Mouse (Mus musculus) kidney, adult 8-10 months (tissue): ENCODE data around the gene Tor4a.

ENCODE experiments used
- DNase-seq, 2 experiments: peaks; one replicate each; pipeline ENCODE4 v3.0.0; 2022

The Tor4a gene

DNA sequence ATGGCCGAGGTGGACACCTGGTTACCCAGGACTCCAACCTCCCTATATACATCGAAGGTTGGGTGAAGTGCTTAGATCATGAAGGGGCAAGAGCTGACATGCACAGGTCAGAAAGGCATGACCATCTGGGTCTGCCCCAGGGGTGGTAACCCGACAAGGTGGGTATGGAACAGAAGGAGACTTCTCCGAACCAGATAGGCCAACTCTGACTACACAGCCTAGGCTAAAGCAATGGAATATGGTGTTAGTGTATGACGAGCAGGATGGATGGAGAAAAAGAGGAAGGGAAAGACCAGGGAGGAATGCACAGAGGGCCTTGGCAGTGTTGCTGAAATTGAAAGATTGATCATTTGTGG, 10.1 kb downstream of the Tor4a start:
- no peak for DNase-seq

DNA sequence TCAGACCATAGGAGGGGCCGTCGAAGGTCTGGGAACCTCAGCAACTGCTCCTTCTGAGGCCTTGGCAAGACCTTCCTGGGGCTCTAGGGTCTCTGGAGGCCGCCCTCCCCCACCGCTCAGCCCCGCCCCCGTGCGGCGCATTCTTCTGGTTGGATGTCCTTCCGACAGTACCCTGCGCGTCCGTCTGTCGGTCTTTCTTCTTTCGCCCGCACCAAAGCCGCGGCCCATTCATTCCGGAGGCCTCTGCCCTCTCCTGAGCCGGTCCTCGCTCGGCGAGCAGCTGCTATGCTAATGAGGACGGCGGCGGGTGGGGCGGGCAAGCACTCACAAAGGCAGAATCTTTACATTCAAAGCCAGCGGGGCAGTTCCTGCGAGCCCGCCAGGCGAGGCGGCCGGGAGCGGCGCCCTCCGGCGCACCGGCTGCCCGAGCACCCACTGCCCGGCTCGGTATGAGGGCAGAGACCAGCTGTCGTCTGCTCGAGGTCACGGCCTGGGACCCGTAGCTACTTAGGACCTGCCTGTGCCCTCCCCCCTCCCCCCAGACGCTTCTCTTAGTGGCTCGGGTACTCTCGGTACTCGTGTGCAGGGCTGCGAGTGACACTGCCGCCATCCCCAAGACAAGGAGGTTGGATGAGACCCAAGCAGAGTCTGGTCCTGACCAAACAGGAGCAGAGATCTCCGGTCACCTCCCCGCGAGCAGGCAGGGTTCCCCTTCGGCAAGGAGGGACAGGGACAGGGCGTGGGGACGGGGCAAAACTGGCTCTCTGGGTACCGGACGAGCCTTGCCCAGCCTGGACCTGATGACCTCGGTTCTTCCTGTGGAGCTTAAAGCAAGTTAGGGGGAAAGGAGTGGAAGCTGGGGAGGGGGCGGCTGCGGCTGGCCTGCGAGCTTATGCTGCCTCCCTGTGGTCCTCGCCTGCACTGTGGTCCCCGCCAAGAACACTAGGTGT, 10.8 kb downstream of the Tor4a start:
- no peak for DNase-seq

DNA sequence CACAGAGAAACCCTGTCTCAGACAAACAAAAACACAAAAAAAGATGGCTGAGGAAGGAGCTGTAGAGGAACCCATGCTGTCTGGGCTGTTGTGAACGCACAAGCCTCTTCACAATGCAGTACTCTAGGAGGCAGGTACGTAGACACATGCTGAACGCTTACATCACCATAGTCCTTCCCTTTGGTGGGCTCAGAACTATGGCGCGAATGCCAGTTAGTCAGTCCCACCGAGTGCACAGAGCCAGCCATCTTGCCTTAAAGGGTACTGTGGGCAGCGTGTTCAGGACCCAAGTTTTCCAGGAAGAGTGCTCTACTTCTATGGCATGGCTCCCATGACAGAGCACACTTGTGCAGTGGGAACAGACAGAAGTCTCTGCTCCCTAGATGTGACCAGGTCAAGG, 12.2 kb downstream of the Tor4a start:
- no peak for DNase-seq

DNA sequence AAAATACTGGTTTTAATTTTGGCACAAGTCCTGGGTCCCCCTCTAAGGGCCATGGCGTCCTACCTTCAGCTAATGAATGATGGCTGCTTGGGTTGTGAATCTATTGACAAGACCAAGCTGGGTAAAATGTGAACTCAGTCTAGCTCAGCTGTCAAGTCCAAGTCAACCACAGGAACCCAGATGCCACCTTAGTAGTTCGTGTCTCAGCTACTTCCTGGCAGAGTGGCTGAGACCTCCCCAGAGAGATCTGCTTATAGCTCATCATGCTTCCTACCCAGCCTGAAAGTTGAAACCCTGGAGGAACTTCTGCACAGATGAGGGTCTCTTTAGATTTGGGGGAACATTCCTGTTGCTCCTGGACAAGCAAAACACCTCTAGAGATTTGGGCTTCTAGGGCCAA, 13.3 kb downstream of the Tor4a start:
- no peak for DNase-seq

DNA sequence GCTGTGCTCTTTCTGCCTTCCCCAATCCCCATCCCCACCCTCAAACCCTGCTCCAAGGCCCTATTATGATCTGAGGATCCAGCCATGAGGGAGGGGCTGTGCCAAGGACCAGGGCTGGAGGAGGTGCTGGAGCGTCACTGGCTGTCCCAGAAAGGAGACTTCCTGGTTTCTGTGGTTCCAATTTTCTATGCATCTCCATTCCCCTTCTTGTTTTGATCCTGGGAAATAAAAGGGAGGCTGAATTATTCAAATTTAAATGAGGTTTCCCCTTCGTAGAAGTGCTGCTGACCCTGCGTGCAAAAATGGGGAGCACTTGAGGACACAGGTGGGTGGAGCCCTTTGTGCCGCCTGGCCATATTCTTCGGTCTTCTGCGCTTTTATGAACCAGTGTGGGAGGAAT, 14.0 kb downstream of the Tor4a start:
- no peak for DNase-seq

DNA sequence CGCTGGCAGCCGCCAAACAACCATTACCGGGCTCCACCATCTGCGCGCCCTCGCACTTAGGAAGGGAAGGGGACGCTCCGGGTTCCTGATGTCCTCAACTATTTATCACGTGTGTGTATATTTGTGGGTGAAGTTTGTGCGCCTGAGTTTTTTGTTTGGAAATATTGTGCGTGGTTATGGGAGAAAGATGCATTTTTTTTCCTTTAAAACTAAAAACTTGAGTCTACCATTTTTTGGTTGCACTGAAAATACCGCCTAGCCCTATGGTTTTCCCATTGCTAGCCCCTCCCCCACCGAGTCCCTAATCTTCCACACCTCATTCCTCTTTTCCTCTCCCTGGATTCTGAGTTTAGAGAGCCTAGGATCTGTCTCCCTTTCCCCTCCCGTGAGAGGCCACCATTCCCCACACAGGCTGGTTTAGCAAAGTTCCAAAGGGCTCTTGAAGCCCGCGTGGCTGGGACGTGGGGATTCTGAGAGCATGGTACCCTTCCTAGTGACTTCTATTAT, 14.7 kb downstream of the Tor4a start:
- no peak for DNase-seq

DNA sequence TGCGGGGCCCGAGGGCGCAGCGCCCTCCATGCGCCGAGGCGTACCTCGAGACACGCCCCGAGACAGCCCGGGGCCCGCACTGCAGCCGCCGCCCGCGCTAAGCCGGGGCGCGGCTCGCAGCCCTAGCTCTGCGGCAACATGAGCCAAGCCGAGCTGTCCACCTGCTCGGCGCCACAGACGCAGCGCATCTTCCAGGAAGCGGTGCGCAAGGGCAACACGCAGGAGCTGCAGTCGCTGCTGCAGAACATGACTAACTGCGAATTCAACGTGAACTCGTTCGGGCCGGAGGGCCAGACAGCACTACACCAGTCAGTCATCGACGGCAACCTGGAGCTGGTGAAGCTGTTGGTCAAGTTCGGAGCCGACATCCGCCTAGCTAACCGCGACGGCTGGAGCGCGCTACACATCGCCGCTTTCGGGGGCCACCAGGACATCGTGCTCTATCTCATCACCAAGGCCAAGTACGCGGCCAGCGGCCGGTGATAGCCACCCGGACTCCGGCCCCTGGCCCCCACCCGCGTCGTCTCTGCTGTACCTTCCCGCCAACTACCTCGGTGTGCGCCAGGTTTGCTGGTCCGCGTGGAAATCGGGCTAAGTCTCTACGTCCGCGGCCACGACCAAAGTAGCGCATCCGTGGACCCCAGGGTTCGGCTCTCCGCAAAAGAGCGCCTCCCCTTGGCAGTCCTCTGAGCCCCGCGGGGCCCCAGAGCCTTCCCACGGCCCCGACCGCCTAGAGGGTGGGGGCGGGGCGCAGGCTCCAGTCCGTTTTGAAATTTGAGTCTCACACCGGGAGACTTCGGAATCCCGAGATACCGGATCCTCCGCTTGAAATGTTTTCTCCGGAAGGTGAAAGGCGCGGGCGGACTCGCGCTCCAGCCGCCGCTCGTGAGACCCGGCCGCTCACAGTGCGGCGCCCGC, 15.5 kb downstream of the Tor4a start:
- no peak for DNase-seq

DNA sequence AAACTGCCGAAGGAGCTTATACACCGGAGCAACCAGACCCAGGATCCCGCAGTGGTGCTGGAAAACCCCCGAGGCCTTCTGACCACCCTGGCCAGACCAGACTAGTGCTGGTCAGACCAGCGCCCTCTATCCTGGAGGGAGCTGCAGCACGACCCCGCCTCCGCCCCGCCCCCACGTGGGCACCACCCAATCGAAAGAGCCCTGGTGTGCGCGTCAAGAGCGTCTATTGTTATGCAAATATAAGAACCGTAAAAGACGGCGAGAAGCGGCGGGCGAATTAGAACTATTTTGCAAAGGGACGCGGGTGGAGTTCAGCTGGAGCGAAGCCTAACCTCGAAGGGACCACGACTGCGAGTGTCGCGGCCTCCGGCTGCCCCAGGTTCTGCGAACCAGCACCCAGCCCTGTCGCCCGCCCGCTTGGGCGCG, 16.2 kb downstream of the Tor4a start, which contains the start of gene Nrarp:
TSS of gene Nrarp (plus strand) at position 281 of the 426 bp plus-strand sequence.
- DNase-seq = peak; percentile 92

DNA sequence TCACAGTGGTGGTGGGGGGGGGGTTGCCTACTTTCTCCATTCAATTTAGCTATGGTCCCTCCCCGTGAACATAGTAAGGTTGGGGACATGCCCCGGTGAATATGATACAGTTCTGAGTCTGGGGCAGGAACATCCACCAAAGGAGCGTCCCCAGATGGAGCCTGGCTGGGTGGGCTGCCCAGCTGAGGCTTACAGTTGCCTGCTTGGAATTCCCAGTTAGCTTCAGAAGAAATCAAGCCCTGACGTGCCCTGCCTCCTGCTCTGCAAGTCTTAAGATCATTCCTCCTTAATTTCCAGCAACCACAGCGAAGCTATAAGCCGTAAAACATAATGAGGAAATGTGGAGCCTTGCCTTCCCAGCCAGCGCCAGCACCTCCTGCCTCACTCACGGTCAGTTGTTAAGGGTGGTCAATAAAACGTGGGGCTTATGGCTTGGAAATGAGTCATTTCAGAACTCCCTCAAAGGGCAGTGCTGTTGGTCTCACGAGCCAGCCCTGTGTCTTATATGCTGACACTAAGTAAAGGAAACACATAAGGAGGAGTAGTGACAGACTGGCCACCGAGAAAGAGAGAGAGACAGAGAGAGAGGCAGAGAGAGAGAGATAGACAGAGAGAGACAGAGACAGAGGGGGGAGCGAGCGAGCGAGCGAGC, 17.0 kb downstream of the Tor4a start:
- DNase-seq = no peak

DNA sequence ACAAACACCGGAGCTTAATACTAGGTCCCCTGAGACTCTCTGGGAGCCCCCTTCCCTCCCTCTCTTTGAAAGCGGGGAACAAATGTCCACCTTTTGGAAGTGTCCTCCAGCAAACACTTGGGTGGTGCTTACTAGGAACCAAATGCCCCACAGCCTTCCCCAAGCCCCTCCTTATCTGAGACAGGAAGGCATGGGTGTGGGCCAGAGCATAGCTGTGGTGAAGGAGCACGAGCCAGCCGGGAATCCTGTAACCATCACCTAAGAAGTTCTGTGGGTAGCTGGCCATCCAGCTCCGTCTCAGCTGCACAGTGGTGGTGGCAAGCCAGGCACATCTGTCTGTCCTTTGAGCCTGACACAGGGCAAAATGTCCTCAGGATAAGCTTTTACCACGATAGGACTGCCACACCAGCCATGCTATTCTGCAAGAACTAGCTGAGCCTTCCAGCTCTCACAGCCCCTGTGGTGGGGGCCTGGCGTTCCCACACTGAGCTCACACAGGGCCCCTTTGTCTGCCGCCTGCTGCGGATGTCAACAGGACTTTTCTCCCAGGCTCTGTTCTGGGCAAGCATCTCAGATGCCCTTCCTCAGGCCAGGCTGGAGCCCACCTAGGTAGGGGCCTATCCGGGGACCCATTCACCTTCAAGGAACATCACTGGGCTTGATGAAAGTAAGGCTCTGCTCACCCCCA, 18.3 kb downstream of the Tor4a start:
- no peak for DNase-seq

DNA sequence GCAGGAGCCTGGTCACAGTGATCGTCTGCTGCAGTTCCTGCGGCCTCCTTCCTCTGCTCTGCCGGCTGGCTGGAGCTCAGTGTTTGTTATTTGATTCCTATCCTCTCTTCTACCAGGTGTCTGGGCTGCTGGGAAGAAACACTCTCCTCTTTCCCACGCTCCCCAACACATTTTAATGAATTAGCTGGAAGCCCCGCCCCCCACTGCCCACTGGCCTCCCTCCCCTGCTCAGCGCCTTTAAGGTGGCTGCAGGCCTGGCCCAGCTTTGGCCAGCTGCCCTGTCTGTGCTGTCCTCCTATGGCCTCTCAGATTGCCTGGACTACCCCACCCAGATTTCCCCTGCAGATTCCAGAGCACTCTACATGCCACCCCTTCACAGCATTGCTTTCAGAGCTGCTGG, 19.0 kb downstream of the Tor4a start:
- peak; percentile 61 to 63 for DNase-seq

DNA sequence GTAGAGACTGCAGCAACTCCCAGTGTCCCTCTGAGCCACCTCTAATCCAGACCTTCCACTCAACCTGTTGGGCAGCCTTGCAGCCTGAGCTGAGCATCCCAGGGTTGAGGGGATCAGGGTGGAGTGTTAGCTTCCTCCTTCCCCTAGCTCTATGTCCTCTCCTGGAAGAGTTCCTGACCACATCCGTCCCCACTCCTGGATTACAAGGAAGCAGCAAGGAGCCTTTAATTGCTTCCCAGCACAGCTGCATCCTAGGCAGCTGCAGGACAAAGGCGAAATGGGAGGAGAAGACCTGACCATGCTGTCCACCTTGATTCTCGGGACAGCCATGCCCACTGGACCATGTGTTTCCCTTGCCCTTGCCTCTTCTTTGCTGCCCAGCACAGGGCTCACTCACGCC, 19.6 kb downstream of the Tor4a start:
- no peak for DNase-seq

DNA sequence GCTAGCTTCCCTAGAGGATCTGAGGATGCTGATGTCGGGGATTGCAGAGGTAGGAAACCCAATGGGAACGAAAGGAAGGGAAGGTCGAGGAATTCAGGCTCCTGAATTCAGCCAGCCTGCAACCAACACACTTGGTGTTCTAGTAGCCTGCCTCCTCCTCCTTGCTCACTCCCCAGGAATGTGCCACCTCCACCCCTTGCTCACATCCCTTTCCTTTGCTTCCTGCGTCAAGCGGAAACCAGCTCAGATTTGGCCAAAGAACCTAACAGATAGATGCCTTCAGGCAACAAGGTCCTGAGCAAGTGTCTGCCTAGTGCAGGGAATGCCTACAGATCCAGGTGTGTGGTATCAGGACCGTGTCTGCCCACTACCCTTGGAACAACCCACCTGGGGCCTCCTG, 20.1 kb downstream of the Tor4a start:
- no peak for DNase-seq

DNA sequence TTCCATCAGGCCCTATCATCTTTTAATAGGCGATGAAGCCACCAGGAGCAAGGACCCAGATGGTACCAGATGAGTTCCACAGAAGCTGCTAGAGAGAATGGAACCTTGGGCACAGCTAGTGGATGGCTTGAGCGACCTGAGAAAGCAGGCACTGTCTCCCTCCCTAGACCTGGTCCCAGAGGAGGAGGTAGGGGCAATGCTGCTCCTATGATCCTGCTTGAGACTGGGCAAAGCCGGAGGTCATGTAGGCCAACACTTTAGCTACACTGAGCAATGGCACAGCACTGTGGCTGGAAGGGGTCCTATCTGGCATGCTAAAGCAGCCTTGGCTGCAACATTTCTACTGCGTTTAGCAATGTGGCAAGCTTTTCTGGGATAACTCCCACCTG, 21.0 kb downstream of the Tor4a start:
- DNase-seq = no peak

DNA sequence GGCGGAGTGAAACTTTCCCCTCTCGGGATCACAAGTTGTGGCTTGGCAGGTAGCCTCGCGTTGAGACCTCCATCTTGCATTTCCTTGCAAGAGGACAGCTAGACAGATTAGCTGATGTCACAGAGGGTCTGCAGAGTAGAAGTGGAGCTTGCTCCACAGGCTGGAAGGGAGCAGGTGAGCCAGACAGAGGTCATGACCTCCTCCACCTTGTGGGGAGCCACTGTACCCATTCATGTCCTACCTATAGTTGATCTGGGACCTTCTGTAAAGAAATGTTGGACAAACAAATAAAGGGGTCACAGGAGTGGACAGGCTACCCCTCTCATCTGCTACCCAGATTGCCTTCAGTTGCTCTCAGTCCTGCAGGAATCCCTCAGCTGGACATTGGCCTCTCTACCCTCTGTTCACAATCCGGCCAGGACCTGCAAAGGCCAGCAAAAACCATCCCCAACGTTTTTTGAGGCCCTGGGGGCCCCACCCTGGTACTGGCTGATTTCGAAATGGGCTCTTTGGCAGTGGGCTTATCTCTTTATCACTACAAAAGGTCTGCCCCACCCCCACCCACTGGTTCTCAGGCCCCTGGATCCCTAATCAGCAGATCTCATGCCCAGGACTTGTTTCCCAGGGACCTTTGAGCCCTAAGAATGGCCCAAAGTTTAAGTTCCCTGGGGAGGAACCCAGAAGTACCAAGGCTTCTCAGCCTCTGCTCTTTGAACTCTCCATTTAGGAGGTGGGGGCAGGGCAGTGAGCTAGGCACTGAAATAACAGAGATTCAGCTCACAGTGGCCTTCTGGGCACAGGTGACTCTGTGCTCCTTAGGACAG, 21.6 kb downstream of the Tor4a start:
- DNase-seq = peak; percentile 82 to 88

DNA sequence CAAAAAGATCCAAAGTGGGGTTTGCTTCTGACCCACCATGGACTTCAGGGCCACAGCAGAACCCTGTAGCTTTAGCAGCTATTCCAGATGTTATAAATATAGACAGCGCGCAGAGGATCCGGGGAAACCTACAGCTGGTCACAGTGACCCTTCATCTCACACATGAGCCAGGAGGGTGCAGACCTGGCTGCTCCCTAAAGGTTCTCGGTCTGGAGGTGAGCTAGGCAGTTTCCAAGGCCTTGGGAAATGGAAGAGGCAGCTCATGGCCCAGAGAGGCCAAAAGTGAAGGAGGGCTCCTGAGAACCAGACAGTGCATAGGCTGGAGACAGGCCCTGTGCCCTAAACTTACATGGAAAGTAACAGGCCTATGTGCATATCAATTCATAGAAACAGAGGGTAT, 22.9 kb downstream of the Tor4a start:
- DNase-seq = no peak

DNA sequence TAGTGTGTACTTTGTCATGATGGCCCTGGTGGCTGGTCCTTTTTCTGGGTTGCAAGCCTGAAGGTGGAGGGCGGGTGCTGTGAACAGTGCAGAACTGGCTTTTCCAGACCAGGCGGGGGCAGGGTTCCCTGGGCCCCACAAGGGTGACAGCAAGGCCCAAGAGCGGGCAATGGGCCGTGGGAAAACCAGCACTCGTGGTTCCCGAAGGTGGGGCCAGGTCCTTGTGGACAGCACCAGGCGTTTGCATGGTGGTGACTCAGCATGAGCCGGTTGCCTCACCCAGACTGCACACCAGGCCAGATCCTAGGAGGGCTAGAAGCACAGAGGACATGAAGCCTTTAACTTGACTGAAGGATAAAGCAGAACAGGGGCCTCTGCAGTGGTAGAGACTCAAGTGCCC, 24.1 kb downstream of the Tor4a start:
- no peak for DNase-seq

DNA sequence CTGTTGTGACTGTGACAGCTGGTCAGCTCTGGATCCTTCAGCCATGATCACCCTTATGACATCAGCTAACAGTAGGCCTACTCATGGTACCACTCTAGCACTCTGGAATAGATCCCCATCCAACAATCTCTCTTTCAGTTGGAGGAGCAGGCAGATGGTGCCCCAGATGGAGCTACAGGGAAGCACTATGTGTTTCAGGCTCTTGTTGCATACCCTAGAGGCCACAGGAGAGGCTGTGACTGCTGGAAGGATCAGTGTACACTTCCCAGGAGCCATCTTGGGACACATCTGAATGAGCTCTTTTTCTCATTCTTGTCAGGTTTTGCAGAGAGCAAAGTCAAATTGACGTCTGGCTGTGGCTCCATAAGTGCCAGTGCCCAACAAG, 24.9 kb downstream of the Tor4a start:
- no peak for DNase-seq

DNA sequence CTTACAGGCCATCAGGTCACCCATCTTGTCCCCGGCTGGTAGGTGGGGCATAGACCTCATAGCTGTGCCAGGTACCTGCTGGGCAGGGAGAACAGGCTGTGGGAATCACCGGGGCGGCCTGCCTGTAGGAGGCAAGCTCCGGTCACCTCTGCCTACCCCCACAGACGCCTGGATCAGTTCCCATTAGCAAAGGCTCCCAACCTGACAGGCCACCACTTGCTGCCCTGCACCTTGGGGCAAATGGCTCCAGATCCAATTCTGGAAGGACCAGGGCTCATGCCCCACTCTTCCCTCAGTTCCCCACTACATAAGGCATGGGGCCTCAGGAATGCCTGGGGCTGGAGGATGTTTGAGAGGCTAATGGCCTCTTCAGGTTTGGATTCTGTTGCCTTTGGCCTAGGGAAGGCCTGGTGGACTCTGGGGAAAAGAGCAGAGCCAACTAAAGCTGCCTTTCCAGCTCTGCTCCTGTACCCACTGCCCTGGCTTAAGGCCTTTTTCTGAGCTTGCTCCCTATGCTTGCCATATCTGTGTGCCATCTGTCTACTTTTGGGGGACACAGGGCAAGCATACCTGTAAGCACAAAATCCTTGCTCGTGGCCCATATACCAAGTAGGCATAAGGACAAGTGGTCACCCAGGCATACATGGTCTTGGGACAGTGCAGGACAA, 25.5 kb downstream of the Tor4a start:
- no peak for DNase-seq

DNA sequence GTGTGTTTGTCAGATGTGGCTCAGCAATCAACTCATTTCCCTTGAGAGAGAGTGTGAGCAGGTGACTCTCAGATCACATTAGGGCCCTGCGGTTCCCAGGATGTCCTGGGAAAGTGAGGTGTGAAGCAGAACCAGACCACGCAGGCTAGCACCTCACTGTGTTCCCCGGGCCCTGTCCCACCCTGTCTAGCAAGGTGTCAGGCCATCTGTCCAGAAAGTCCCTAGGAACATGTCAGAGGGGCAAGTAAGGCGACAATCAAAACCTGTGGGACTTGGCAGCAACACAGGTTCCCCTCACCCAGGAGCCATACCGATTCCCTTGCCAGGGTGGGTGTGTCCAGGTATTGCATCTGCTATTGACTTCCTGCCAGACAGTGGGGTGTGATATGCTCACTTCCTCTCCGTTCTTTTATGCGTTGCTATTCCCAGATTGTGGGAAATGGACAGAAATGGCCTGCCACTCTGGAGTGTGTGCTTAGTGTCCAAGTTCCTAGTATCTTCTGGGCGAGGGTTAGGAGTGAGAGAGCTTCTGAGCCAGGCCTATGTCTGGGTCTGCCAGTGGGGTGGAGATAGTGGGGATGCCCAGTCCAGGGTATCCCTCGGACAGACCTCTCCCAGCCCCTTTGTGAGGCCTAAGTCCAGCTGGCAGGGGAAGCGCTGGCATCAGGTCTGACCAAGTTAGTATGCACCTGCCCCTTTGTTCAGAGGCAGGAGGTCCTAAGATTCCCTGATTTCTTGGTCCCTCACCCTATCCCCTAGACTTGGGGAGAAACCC, 26.2 kb downstream of the Tor4a start:
- DNase-seq = no peak
